In genomic region chr17:11705005-11705404, GRCm38 (mm10) we compare ENCODE assay signal across 21 mouse cellular contexts.
DNase-seq lines count a peak whose midpoint lies in the region; ATAC-seq lines count a peak whose summit lies in the region.
"Had no signal": no experiment of that assay in that cellular context is flagged by ENCODE, and none has a peak within 500 bp of the region (broad histone marks: within the 10 kb centered on the region; RNA-seq: fewer than 3 reads in every experiment).

No protein-coding gene starts in this region.

- DNase-seq in frontal cortex, postnatal 10 days (ENCODE audit: low spot score in 2 of 2): no peak
- DNase-seq in heart, adult 11 months: peak; percentile 2
- no peak for DNase-seq in heart, postnatal 36 days
- DNase-seq in brain, adult 2 months (ENCODE audit: low read depth, low spot score): peak; percentile 76
- no peak for DNase-seq in kidney, adult 18-20 months
- DNase-seq: adrenal gland, adult 8-10 months; adrenal gland, postnatal 14 days; adrenal gland, postnatal 36 days; B cell, adult 2 months; cerebellum, adult 11 months; cerebellum, adult 2 months; cerebellum, adult 9-10 months; cerebellum, postnatal 10 days; cerebellum, postnatal 25 days; forebrain, postnatal 0 days had no signal

- intact Hi-C loops in heart, postnatal 36 days (cut with DNase I): no loop called here

- peak; percentile 83 for ATAC-seq in frontal cortex, adult (ENCODE audit: low TSS enrichment)
- ATAC-seq: activated CD4-positive, CD25-positive, alpha-beta regulatory T cell, adult 4 months; CD4-positive, CD25-positive, alpha-beta regulatory T cell, adult 4 months; forebrain, embryonic 13.5 days; forebrain, embryonic 15.5 days; forebrain, postnatal 0 days; Patski had no signal

Comparison
In these comparisons a context has a peak if more than half of its experiments do, and no peak if none do; other contexts are left out.
1. DNase-seq: peak in heart, adult 11 months (single experiment) and brain, adult 2 months (single experiment); none in frontal cortex, postnatal 10 days (0 of 2), heart, postnatal 36 days (0 of 2) and kidney, adult 18-20 months (single experiment).